Mouse (Mus musculus): ENCODE data around the gene Map2k7.

GRCm38 (mm10) chr8:4222059-4222458 is 16.5 kb upstream of the Map2k7 start:
- TF ChIP-seq CTCF (IDR thresholded peaks at IDR 0.05; ENCODE audit: borderline replicate concordance, insufficient read depth, low read depth, low read length), result no peak
- no peak for TF ChIP-seq POLR2A (IDR thresholded peaks at IDR 0.05; ENCODE audit: borderline replicate concordance, insufficient read depth, low read length)

All from cerebellum, adult 2 months (tissue).